Mouse (Mus musculus) bone marrow macrophage, adult 2 months (primary cell): ENCODE data around the gene Pkd1l2. TPM values are rescaled to one million over a fixed set of nuclear protein-coding genes. Genes with fewer than 3 reads are reported as not detected.

Experiments used
- H3K27ac ChIP-seq: 2 replicates; pipeline ENCODE4 v1.5.1; 2012; ENCODE audit warnings: low read depth, low read length; ENCODE audit not compliant: insufficient read depth
- H3K4me1 ChIP-seq: 2 replicates; pipeline ENCODE4 v1.6.1; 2012; ENCODE audit warnings: low read length; ENCODE audit not compliant: control insufficient read depth, insufficient read depth
- H3K4me3 ChIP-seq: 2 replicates; pipeline ENCODE4 v1.5.1; 2012; ENCODE audit warnings: mild to moderate bottlenecking, low read length, moderate library complexity; ENCODE audit not compliant: insufficient read depth
- CTCF ChIP-seq: IDR thresholded peaks from 2 replicates; pipeline ENCODE4 v1.5.1; 2012; ENCODE audit warnings: low read depth, mild to moderate bottlenecking, low read length, moderate library complexity
- POLR2A ChIP-seq: IDR thresholded peaks from 2 replicates; pipeline ENCODE4 v1.6.1; 2012; ENCODE audit warnings: mild to moderate bottlenecking, low read depth, low read length, borderline replicate concordance
- polyA plus RNA-seq: library from polyadenylated mRNA; stranded (reverse); fragments of >200 nt; gene quantifications from 2 replicates; pipeline ENCODE4 v1.2.4, GENCODE M21; 2012; ENCODE audit not compliant: missing spikeins, insufficient read depth, insufficient read length

Gene Pkd1l2
- 0.87 and 1.2 TPM in 2 replicates for polyA plus RNA-seq

DNA sequence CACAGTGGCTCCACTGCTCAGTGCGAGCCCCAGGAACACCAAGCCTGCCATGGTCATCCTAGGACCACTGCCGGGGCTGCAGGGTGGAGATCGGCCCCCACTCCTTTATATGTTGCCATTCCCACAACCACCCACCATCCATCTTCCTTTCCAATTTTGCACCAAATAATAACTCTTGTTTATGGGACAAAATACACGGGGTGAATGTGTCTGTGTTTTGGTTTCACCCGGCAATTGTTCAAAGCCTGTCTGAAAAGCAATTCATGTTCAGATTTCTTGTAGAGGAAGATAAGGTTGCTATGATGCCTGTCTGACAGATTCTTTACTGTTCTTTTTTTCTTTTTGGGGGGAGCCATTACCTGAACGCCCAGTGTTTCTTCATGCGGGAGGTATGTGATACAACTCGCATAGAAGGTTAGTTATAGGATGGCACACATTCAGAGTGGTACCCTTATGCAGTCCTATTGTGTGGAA, at the start of gene Pkd1l2:
Gene Pkd1l2, minus strand, starts transcription at position 51 of the 474 bp plus-strand sequence.
- TF ChIP-seq CTCF (no peak), POLR2A (no peak)
- peaks cover 34% of the 10 kb centered on the region for H3K4me1 ChIP-seq

DNA sequence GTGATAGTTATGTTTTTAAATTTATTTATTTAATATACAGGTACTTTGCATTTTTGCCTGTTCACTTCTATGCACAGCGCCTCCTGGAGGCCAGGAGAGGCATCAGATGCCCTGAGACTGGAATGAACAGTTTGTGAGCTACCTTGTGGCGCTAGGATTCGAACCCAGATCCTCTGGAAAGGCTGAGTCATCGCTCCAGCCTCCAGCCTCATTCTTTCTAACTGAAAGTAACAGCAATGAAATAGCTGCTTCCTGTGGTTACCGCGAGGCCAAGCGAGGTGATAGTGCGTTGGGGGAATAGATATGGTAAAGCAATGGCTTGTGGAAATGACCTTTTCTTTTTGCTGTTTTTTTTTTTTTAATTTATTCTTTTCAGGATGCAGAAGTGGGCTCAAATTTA, 44.8 kb upstream of the Pkd1l2 start:
- TF ChIP-seq POLR2A (no peak), CTCF (no peak)
- Histone ChIP-seq H3K27ac (no peak overlapping the region), H3K4me1 (peaks cover 25% of the 10 kb centered on the region), H3K4me3 (no peak overlapping the region)

More for the DNA sequence above, at the start of gene Pkd1l2:
- Histone ChIP-seq H3K4me3 (no peak within 1 kb of the TSS), H3K27ac (no peak within 1 kb of the TSS)

DNA sequence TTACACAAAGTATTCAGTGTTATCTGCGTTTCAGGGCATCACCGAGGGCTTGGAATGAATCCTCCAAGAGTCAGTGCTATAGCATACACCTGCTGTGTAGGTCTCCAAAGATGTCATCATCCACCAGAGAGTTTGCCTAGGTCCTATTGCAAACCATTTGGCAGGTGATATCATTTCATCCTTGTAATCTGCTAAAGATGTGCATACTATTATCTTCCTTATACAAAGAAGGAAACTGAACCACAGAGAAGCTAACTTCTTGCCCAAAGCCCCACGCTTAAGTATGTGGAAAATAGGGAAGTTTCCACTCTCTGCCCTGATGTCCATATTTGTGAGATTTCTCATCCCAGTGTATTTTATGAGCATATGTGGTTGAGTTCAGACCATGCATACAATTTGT, 44.2 kb upstream of the Pkd1l2 start:
- TF ChIP-seq CTCF (no peak), POLR2A (no peak)
- Histone ChIP-seq H3K4me1 (peaks cover 31% of the 10 kb centered on the region), H3K27ac (no peak overlapping the region), H3K4me3 (no peak overlapping the region)

DNA sequence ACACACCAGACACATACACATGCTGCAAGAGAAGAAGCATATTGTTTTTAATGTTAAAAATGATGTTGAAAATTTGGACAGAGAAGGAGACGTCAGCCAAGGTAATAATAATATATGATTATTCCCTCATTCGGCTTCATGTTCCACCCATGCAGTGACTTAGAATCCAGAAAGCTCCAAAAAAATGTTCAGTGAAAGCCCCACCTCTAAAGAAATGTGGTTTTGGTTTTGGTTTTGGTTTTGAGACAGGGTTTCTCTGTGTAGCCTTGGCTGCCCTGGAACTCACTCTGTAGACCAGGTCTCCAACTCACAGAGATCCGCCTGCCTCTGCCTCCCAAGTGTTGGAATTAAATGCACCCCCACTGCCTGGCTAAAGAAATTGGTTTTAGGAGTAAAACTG, 43.6 kb upstream of the Pkd1l2 start:
- no peak overlapping the region for H3K27ac ChIP-seq
- no peak for TF ChIP-seq CTCF
- TF ChIP-seq POLR2A: no peak
- peaks cover 35% of the 10 kb centered on the region for H3K4me1 ChIP-seq
- H3K4me3 ChIP-seq: no peak overlapping the region

DNA sequence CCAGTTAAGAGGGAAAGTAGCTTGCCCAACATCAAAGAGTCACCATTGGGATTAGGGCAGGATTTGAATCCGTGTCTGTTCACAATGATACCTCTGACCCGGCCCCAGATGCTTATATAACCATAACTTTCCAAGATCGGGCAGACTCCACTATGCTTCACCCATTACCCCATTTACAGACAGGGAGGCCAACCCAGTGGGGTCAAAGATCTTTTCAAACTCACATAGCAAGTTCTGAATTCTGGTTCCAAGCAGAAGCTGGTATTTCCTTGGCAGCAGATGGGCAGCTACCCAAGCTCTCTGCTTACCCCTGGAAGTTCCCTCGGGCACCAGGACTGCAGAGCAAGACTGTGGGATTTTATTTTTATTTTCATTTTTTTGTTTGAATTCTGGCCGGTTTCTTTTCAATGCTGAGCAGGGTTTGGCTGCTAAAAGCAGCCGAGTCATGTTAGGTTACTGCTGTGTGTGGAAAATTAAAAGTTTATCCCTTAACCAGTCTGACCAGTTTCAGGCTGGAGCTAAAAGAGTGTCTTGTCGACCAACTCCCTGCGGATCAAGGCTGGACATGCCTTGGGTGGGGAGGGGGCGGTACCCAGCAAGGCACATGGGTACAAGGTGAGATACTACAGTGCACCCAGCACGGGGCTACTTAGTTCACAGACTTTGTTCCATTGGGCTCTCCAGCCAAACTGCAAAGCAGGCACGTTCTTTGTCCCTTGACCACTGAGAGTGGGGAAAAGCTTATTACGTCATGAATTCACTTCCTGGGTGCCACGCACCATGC, 41.8 kb upstream of the Pkd1l2 start:
- Histone ChIP-seq H3K4me3 (no peak overlapping the region), H3K4me1 (peaks cover 44% of the 10 kb centered on the region), H3K27ac (no peak overlapping the region)
- no peak for TF ChIP-seq CTCF
- TF ChIP-seq POLR2A: no peak

DNA sequence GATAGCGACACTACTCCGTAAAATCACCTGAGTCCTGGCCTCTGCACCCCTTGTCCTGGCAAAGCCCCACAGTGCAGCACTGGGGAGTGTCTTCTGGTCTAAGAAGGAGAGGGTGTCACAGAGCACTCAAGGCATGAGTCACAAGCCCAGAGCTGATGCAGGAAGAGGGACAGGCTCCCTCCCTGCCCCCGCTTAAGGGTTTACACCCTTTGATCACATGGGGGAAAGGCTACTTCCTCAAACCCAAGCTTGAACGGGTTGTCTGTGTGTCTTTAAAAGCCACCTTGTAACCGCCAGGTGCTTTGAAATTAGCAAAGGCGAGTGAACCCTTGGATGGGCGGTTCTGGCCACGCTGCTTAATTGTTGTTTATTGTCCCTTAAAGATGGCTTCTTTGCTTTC, 39.0 kb upstream of the Pkd1l2 start:
- Histone ChIP-seq H3K4me1 (peaks cover 38% of the 10 kb centered on the region), H3K27ac (peak overlapping the region; percentile 55), H3K4me3 (no peak overlapping the region)
- TF ChIP-seq CTCF (no peak), POLR2A (no peak)

DNA sequence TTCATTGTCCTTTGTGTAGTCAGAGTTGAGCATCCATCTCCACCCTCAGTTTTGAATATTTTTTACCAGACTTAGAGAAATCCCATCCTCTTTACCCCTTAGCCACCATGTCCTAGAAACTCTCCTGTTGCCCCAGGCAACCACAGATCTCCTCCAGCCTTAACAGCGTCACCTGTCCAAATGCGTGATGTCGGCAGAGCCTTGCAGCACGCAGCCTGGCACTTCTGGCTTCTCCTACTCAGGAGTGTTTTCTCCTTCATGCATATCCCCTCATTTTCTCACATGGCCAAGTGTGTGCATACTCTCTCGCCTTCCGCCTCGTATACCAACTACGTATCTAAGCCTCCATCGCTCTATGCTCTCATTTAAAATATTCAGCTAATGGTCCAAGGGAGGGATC, 36.2 kb upstream of the Pkd1l2 start:
- H3K27ac ChIP-seq: no peak overlapping the region
- H3K4me1 ChIP-seq: peaks cover 20% of the 10 kb centered on the region
- no peak overlapping the region for H3K4me3 ChIP-seq
- TF ChIP-seq CTCF (no peak), POLR2A (no peak)

DNA sequence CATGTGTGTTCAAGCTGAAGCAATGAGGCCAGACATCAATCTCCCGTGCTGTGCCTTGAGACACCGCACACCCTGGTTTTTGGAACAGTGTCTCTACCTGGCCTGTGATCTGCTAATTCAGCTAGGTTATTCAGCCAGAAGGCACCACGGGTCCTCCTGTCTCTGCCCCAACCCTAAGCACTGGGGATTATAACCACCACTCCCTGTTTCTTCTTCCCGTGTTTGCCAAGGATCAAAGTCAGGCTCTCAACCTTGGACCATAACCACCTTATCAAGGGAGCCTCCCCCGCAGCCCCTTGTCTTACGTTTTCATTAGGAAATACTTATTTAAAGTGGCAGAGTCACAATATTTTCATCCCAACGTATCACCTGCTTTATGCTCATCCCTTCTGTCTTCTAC, 34.3 kb upstream of the Pkd1l2 start:
- Histone ChIP-seq H3K4me3 (no peak overlapping the region), H3K27ac (no peak overlapping the region), H3K4me1 (peaks cover 16% of the 10 kb centered on the region)
- TF ChIP-seq POLR2A (no peak), CTCF (no peak)

DNA sequence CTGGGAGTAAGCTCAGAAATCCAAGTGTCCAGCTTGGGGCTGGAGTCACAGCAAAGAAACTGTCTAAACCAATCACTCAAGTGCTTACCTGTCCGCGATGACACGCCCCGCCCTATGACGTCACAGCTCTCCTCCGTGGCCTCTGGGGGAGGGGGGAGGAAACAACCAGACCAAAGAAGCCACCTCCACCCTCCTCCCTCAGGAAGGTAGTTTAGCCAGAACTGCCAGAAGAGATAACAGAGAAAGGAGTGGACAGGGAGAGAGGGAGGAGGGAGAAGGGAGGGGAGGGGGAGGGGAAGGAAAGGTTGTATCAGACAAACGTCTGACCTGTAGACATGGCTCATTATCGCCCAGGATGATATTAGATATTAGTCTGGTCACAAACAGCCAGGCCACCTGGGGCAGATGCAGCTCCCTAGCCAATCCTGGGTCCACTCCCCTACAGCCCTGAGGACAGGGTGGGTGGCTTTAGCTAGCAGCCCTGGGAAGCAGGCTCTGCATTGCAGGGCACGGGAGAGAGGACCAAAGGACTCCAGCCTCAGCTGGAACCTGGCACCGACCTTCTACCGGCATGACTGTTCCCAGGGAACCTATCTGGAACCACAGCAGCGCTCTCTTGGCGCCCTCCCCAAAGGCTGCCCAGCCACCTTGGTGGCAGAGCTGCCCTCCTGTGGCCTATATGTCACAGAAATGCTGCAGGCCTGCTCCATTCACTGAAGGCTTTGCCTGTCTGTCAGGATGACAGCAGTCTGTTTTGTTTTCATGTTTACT, 33.6 kb upstream of the Pkd1l2 start:
- Histone ChIP-seq H3K4me1 (peaks cover 10% of the 10 kb centered on the region), H3K4me3 (no peak overlapping the region), H3K27ac (no peak overlapping the region)
- no peak for TF ChIP-seq CTCF
- no peak for TF ChIP-seq POLR2A

DNA sequence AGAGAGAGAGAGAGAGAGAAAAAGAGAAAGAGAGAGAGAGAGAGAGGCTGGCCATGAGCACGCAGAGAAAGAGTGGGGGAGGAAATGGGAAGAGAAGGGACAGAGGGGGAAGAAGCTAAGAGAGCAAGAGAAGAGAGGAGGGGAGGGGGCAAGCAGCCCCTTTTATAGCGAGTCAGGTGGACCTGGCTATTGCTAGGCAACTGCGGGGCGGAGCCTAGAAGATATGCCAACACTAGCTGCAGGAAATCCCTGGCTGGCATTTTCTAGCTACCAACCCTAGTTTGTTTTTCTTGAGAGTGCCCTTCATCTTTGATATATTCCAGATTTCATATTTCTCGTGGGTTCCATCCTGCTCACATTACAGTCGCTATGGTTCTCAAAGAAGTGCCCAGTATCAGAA, 32.8 kb upstream of the Pkd1l2 start:
- TF ChIP-seq CTCF (no peak), POLR2A (no peak)
- H3K27ac ChIP-seq: no peak overlapping the region
- H3K4me3 ChIP-seq: no peak overlapping the region
- H3K4me1 ChIP-seq: peaks cover 6% of the 10 kb centered on the region; the same call in 1 of the 2 replicates
